26 mouse cellular contexts compared by ENCODE assay signal in genomic region chr5:36716816-36717215, GRCm38 (mm10). TPM values are rescaled to one million over a fixed set of nuclear protein-coding genes. Genes with fewer than 3 reads are reported as not detected.
DNase-seq lines count a peak whose midpoint lies in the region; ATAC-seq and TF ChIP-seq lines count a peak whose summit lies in the region.
"Had no signal": no experiment of that assay in that cellular context is flagged by ENCODE, and none has a peak within 500 bp of the region (broad histone marks: within the 10 kb centered on the region; RNA-seq: fewer than 3 reads in every experiment).

No protein-coding gene starts in this region.

- TF ChIP-seq CTCF in gastrocnemius, adult 2 months (IDR thresholded peaks at IDR 0.05): no peak
- TF ChIP-seq CTCF in liver, postnatal 0 days (IDR thresholded peaks at IDR 0.05; ENCODE audit: low read depth): no peak

- no peak overlapping the region for H3K9ac ChIP-seq in heart, embryonic 13.5 days
- H3K9ac ChIP-seq in liver, embryonic 12.5 days: 0 out of 2 replicates have a peak overlapping the region, but pooled peaks have one; percentile 7
- no peak overlapping the region for H3K9ac ChIP-seq in liver, postnatal 0 days (replicated peaks)
- H3K9ac ChIP-seq: embryonic facial prominence, embryonic 12.5 days; embryonic facial prominence, embryonic 15.5 days; forebrain, embryonic 15.5 days; heart, embryonic 12.5 days; hindbrain, embryonic 12.5 days; hindbrain, embryonic 15.5 days had no signal

- ATAC-seq in heart, embryonic 13.5 days (ENCODE audit: extremely low read depth, insufficient number of reproducible peaks, low FRiP score, low TSS enrichment): no peak
- ATAC-seq in liver, embryonic 12.5 days: no peak
- no peak for ATAC-seq in liver, postnatal 0 days
- ATAC-seq: forebrain, embryonic 15.5 days; intestine, postnatal 0 days; Patski had no signal

- peaks cover 87% of the 10 kb centered on the region for H3K4me1 ChIP-seq in heart, embryonic 13.5 days
- peaks cover 82% of the 10 kb centered on the region for H3K4me1 ChIP-seq in liver, embryonic 12.5 days
- H3K4me1 ChIP-seq in liver, postnatal 0 days (ENCODE audit: insufficient read depth): peaks cover 63% of the 10 kb centered on the region

- no peak for TF ChIP-seq EP300 in liver, postnatal 0 days (IDR thresholded peaks at IDR 0.05; ENCODE audit: low read depth)

- no peaks in the 10 kb centered on the region for H3K9me3 ChIP-seq in heart, embryonic 13.5 days
- no peaks in the 10 kb centered on the region for H3K9me3 ChIP-seq in liver, embryonic 12.5 days (replicated peaks)
- no peaks in the 10 kb centered on the region for H3K9me3 ChIP-seq in liver, postnatal 0 days (ENCODE audit: low read length)
- H3K9me3 ChIP-seq: embryonic facial prominence, embryonic 12.5 days; embryonic facial prominence, embryonic 15.5 days; forebrain, embryonic 15.5 days; G1E; heart, embryonic 12.5 days; hindbrain, embryonic 12.5 days; hindbrain, embryonic 15.5 days had no signal

- H3K4me3 ChIP-seq in gastrocnemius, adult 2 months: no peak overlapping the region
- no peak overlapping the region for H3K4me3 ChIP-seq in heart, embryonic 13.5 days
- H3K4me3 ChIP-seq in liver, embryonic 12.5 days: no peak overlapping the region
- H3K4me3 ChIP-seq in liver, postnatal 0 days (ENCODE audit: low read depth, low read length): no peak overlapping the region
- H3K4me3 ChIP-seq: embryonic facial prominence, embryonic 12.5 days; embryonic facial prominence, embryonic 15.5 days; forebrain, embryonic 15.5 days; heart, embryonic 12.5 days; hindbrain, embryonic 12.5 days; hindbrain, embryonic 15.5 days had no signal

- no peak overlapping the region for H3K4me2 ChIP-seq in heart, embryonic 13.5 days
- H3K4me2 ChIP-seq in liver, embryonic 12.5 days: no peak overlapping the region
- H3K4me2 ChIP-seq in liver, postnatal 0 days (ENCODE audit: low read depth, low read length): no peak overlapping the region
- H3K4me2 ChIP-seq: embryonic facial prominence, embryonic 12.5 days; embryonic facial prominence, embryonic 15.5 days; forebrain, embryonic 15.5 days; heart, embryonic 12.5 days; hindbrain, embryonic 12.5 days; hindbrain, embryonic 15.5 days had no signal

- H3K36me3 ChIP-seq in heart, embryonic 13.5 days: no peaks in the 10 kb centered on the region
- no peaks in the 10 kb centered on the region for H3K36me3 ChIP-seq in liver, embryonic 12.5 days
- no peaks in the 10 kb centered on the region for H3K36me3 ChIP-seq in liver, postnatal 0 days (replicated peaks; ENCODE audit: insufficient read depth, low read length)
- H3K36me3 ChIP-seq: embryonic facial prominence, embryonic 12.5 days; embryonic facial prominence, embryonic 15.5 days; forebrain, embryonic 15.5 days; G1E; heart, embryonic 12.5 days; hindbrain, embryonic 12.5 days; hindbrain, embryonic 15.5 days had no signal

- 65% methylated on average over 2 of the region's 2 CpGs for WGBS in heart, embryonic 13.5 days
- WGBS in liver, embryonic 12.5 days (ENCODE audit: insufficient replicate concordance): 71% methylated on average over 2 of the region's 2 CpGs
- 54% methylated on average over 2 of the region's 2 CpGs for WGBS in liver, postnatal 0 days (ENCODE audit: insufficient replicate concordance)

- no peaks in the 10 kb centered on the region for H3K27me3 ChIP-seq in heart, embryonic 13.5 days (replicated peaks)
- H3K27me3 ChIP-seq in liver, embryonic 12.5 days (replicated peaks): peaks cover 34% of the 10 kb centered on the region
- H3K27me3 ChIP-seq in liver, postnatal 0 days (ENCODE audit: insufficient read depth, low read length): no peaks in the 10 kb centered on the region
- H3K27me3 ChIP-seq: CH12.LX; embryonic facial prominence, embryonic 12.5 days; embryonic facial prominence, embryonic 15.5 days; forebrain, embryonic 15.5 days; heart, embryonic 12.5 days; hindbrain, embryonic 12.5 days; hindbrain, embryonic 15.5 days; Patski had no signal

- DNase-seq in gastrocnemius, adult 2 months: peak; percentile 16
- DNase-seq in gastrocnemius, postnatal 10 days: no peak
- no peak for DNase-seq in heart, postnatal 14 days
- no peak for DNase-seq in liver, postnatal 0 days
- DNase-seq in brain, adult 2 months (ENCODE audit: low read depth, low spot score): peak; percentile 20
- DNase-seq: adrenal gland, postnatal 10 days; adrenal gland, postnatal 36 days; B cell, adult 2 months; cerebellum, adult 11 months; cerebellum, adult 2 months; cerebellum, adult 9-11 months; gastrocnemius, postnatal 36 days; heart, postnatal 10 days; kidney, adult 2 months had no signal

- intact Hi-C loops in gastrocnemius, adult 2 months (cut with DNase I): no loop called here
- intact Hi-C loops in heart, postnatal 14 days (cut with DNase I): no loop called here

- H3K27ac ChIP-seq in gastrocnemius, adult 2 months: peak overlapping the region; percentile 93
- H3K27ac ChIP-seq in heart, embryonic 13.5 days (replicated peaks): peak overlapping the region; percentile 3; the same call in 1 of the 2 replicates
- no peak overlapping the region for H3K27ac ChIP-seq in liver, embryonic 12.5 days
- H3K27ac ChIP-seq in liver, postnatal 0 days (ENCODE audit: low read depth): no peak overlapping the region
- H3K27ac ChIP-seq: embryonic facial prominence, embryonic 12.5 days; embryonic facial prominence, embryonic 15.5 days; forebrain, embryonic 15.5 days; hindbrain, embryonic 12.5 days; hindbrain, embryonic 15.5 days had no signal

RNA-seq across cellular contexts. Expression of gene D5Ertd579e, which starts 21.0 kb away (rescaled TPM):
- total RNA-seq in gastrocnemius, adult 2 months (2021): 10 to 100 TPM; 86.4 to 98.1 TPM
- total RNA-seq in gastrocnemius, postnatal 10 days (2021): 10 to 100 TPM; 51.2 to 67.3 TPM
- 20.3 and 22.5 TPM in 2 replicates for polyA plus RNA-seq in heart, embryonic 13.5 days (2015; fragmentation: Nextera tagmentation; extraction: Ambion mirVana)
- total RNA-seq in heart, postnatal 14 days (2021): 10 to 100 TPM; 88.3 to 89.1 TPM
- polyA plus RNA-seq in liver, embryonic 12.5 days (2016; fragmentation: Nextera tagmentation; extraction: Ambion mirVana): 28.2 and 28.5 TPM in 2 replicates
- polyA plus RNA-seq in liver, postnatal 0 days (2015; fragmentation: Nextera tagmentation; extraction: Ambion mirVana): 15.9 and 18.5 TPM in 2 replicates

RNA-seq across cellular contexts. Expression of gene Bloc1s4, which starts 31.6 kb away (rescaled TPM):
- total RNA-seq in gastrocnemius, adult 2 months (2021): 10 to 100 TPM in 1 of 2 experiments, 1 to 10 TPM in 1; 9.1 to 11.0 TPM
- 10 to 100 TPM in 1 of 2 experiments, 1 to 10 TPM in 1; 9.8 to 11.0 TPM for total RNA-seq in gastrocnemius, postnatal 10 days (2021)
- polyA plus RNA-seq in heart, embryonic 13.5 days (2015; fragmentation: Nextera tagmentation; extraction: Ambion mirVana): 17.1 and 18.0 TPM in 2 replicates
- total RNA-seq in heart, postnatal 14 days (2021): 10 to 100 TPM; 11.9 to 12.2 TPM
- polyA plus RNA-seq in liver, embryonic 12.5 days (2016; fragmentation: Nextera tagmentation; extraction: Ambion mirVana): 23.7 and 26.8 TPM in 2 replicates
- polyA plus RNA-seq in liver, postnatal 0 days (2015; fragmentation: Nextera tagmentation; extraction: Ambion mirVana): 14.6 and 17.9 TPM in 2 replicates

Comparison
In these comparisons a context has a peak if more than half of its experiments do, and no peak if none do; other contexts are left out.
1. DNase-seq: peak in gastrocnemius, adult 2 months (single experiment) and brain, adult 2 months (single experiment); none in gastrocnemius, postnatal 10 days (single experiment), heart, postnatal 14 days (0 of 2) and liver, postnatal 0 days (single experiment).
2. H3K27ac ChIP-seq: peak in gastrocnemius, adult 2 months (single experiment) and heart, embryonic 13.5 days (single experiment); none in liver, embryonic 12.5 days (single experiment) and liver, postnatal 0 days (single experiment).